Mouse (Mus musculus) frontal cortex, postnatal 25 days (tissue): ENCODE results near the gene Ptprt.

Experiments
- DNase-seq, 2 experiments: peaks; one replicate each; pipeline ENCODE4 v3.0.0; 2022; ENCODE audit warnings: low spot score in 2 of 2

Ptprt gene

GRCm38 (mm10) chr2:162591388-162591787, 69.6 kb downstream of the Ptprt start:
- DNase-seq: no peak

- DNase-seq: no peak
Observed at GRCm38 (mm10) chr2:162581651-162582050, 79.3 kb downstream of the Ptprt start.

GRCm38 (mm10) chr2:162577819-162578218, 83.1 kb downstream of the Ptprt start:
- no peak for DNase-seq

GRCm38 (mm10) chr2:162572851-162573250, 88.1 kb downstream of the Ptprt start:
- no peak for DNase-seq

- DNase-seq: no peak
Observed at GRCm38 (mm10) chr2:162571037-162571436, 89.9 kb downstream of the Ptprt start.

GRCm38 (mm10) chr2:162568308-162569100, 92.4 kb downstream of the Ptprt start:
- DNase-seq: no peak

- no peak for DNase-seq
Observed at GRCm38 (mm10) chr2:162548312-162548711, 112.6 kb downstream of the Ptprt start.

GRCm38 (mm10) chr2:162531638-162532037, 129.3 kb downstream of the Ptprt start:
- DNase-seq: no peak

- no peak for DNase-seq
Observed at GRCm38 (mm10) chr2:162528911-162529310, 132.0 kb downstream of the Ptprt start.

- DNase-seq: no peak
Observed at GRCm38 (mm10) chr2:162515993-162516392, 145.0 kb downstream of the Ptprt start.

GRCm38 (mm10) chr2:162513072-162513471, 147.9 kb downstream of the Ptprt start:
- DNase-seq: no peak

- no peak for DNase-seq
Observed at GRCm38 (mm10) chr2:162512094-162512493, 148.9 kb downstream of the Ptprt start.

GRCm38 (mm10) chr2:162509016-162509415, 151.9 kb downstream of the Ptprt start:
- no peak for DNase-seq

GRCm38 (mm10) chr2:162507664-162508063, 153.3 kb downstream of the Ptprt start:
- no peak for DNase-seq

- DNase-seq: no peak
Observed at GRCm38 (mm10) chr2:162504850-162505249, 156.1 kb downstream of the Ptprt start.

- no peak for DNase-seq
Observed at GRCm38 (mm10) chr2:162499501-162499915, 161.4 kb downstream of the Ptprt start.

- no peak for DNase-seq
Observed at GRCm38 (mm10) chr2:162498191-162498590, 162.8 kb downstream of the Ptprt start.

GRCm38 (mm10) chr2:162484036-162484435, 176.9 kb downstream of the Ptprt start:
- DNase-seq: no peak

GRCm38 (mm10) chr2:162443106-162443505, 217.8 kb downstream of the Ptprt start:
- no peak for DNase-seq

- no peak for DNase-seq
Observed at GRCm38 (mm10) chr2:162436646-162437045, 224.3 kb downstream of the Ptprt start.

- peak; percentile 25 to 41 for DNase-seq
Observed at GRCm38 (mm10) chr2:162430171-162430570, 230.8 kb downstream of the Ptprt start.

GRCm38 (mm10) chr2:162426114-162426513, 234.8 kb downstream of the Ptprt start:
- DNase-seq: no peak

- DNase-seq: no peak
Observed at GRCm38 (mm10) chr2:162418181-162418580, 242.8 kb downstream of the Ptprt start.
